Mouse (Mus musculus): ENCODE results near the gene Psmc1.

The Psmc1 gene

GRCm38 (mm10) chr12:100124913-100125798, 15.2 kb downstream of the Psmc1 start:
- no peak for DNase-seq (ENCODE audit: low spot score in 2 of 2)

GRCm38 (mm10) chr12:100126968-100127865, 17.3 kb downstream of the Psmc1 start:
- DNase-seq (ENCODE audit: low spot score in 2 of 2) = no peak

- DNase-seq (ENCODE audit: low spot score in 2 of 2) = peak in 1 of 2 experiments; percentile 67
Measured at GRCm38 (mm10) chr12:100127866-100128480, 18.0 kb downstream of the Psmc1 start.

GRCm38 (mm10) chr12:100128522-100128921, 18.6 kb downstream of the Psmc1 start:
- DNase-seq (ENCODE audit: low spot score in 2 of 2) = no peak

GRCm38 (mm10) chr12:100128961-100129360, 19.0 kb downstream of the Psmc1 start:
- DNase-seq (ENCODE audit: low spot score in 2 of 2) = no peak

GRCm38 (mm10) chr12:100131167-100131566, 21.2 kb downstream of the Psmc1 start:
- no peak for DNase-seq (ENCODE audit: low spot score in 2 of 2)

- DNase-seq (ENCODE audit: low spot score in 2 of 2) = peak; percentile 71 to 83
Measured at GRCm38 (mm10) chr12:100131655-100132054, 21.7 kb downstream of the Psmc1 start.

- DNase-seq (ENCODE audit: low spot score in 2 of 2) = no peak
Measured at GRCm38 (mm10) chr12:100134395-100134936, 24.5 kb downstream of the Psmc1 start.

GRCm38 (mm10) chr12:100135117-100135516, 25.2 kb downstream of the Psmc1 start:
- no peak for DNase-seq (ENCODE audit: low spot score in 2 of 2)

GRCm38 (mm10) chr12:100142848-100143523, 33.0 kb downstream of the Psmc1 start:
- no peak for DNase-seq (ENCODE audit: low spot score in 2 of 2)

- no peak for DNase-seq (ENCODE audit: low spot score in 2 of 2)
Measured at GRCm38 (mm10) chr12:100143737-100144136, 33.8 kb downstream of the Psmc1 start.

GRCm38 (mm10) chr12:100144269-100144668, 34.3 kb downstream of the Psmc1 start:
- DNase-seq (ENCODE audit: low spot score in 2 of 2) = no peak

- no peak for DNase-seq (ENCODE audit: low spot score in 2 of 2)
Measured at GRCm38 (mm10) chr12:100152466-100152865, 42.5 kb downstream of the Psmc1 start.

- peak; percentile 93 to 95 for DNase-seq (ENCODE audit: low spot score in 2 of 2)
Measured at GRCm38 (mm10) chr12:100159261-100159975, 49.5 kb downstream of the Psmc1 start, which contains the start of gene Nrde2. Nrde2 (minus strand) TSS chr12:100159653.

- DNase-seq (ENCODE audit: low spot score in 2 of 2) = no peak
Measured at GRCm38 (mm10) chr12:100164991-100165500, 55.1 kb downstream of the Psmc1 start.

- peak; percentile 85 to 86 for DNase-seq (ENCODE audit: low spot score in 2 of 2)
Measured at GRCm38 (mm10) chr12:100166177-100166576, 56.2 kb downstream of the Psmc1 start.

GRCm38 (mm10) chr12:100166939-100167338, 57.0 kb downstream of the Psmc1 start:
- DNase-seq (ENCODE audit: low spot score in 2 of 2) = peak; percentile 72 to 75

GRCm38 (mm10) chr12:100167502-100167901, 57.5 kb downstream of the Psmc1 start:
- no peak for DNase-seq (ENCODE audit: low spot score in 2 of 2)

- no peak for DNase-seq (ENCODE audit: low spot score in 2 of 2)
Measured at GRCm38 (mm10) chr12:100167931-100168871, 58.2 kb downstream of the Psmc1 start.
